Mouse (Mus musculus) cortical plate, adult 2 months (tissue): ENCODE measurements around the gene Elmod2. TPM values are rescaled to one million over a fixed set of nuclear protein-coding genes. Genes with fewer than 3 reads are reported as not detected.

Experiments
- H3K27ac ChIP-seq: fragments of 200-500 bp; 2 replicates; pipeline ENCODE4 v1.5.1; 2012; ENCODE audit warnings: low read length, control low read depth, inconsistent platforms; ENCODE audit not compliant: insufficient read depth
- H3K4me1 ChIP-seq: fragments of 200-500 bp; 2 replicates; pipeline ENCODE4 v1.6.1; 2011; ENCODE audit warnings: low read length; ENCODE audit not compliant: control insufficient read depth, insufficient read depth
- H3K4me3 ChIP-seq: fragments of 200-500 bp; 2 replicates; pipeline ENCODE4 v1.5.1; 2011; ENCODE audit warnings: mild to moderate bottlenecking, low read length, control low read depth; ENCODE audit not compliant: insufficient read depth
- CTCF ChIP-seq: fragments of 200-500 bp; IDR thresholded peaks from 2 replicates; pipeline ENCODE4 v1.5.1; 2011; ENCODE audit warnings: mild to moderate bottlenecking, control low read depth, low read length; ENCODE audit not compliant: insufficient read depth; ENCODE audit errors: extremely low read depth
- POLR2A ChIP-seq: fragments of 200-500 bp; IDR thresholded peaks from 2 replicates; pipeline ENCODE4 v1.6.1; 2011; ENCODE audit warnings: mild to moderate bottlenecking, low read length, control low read depth; ENCODE audit not compliant: insufficient read depth; ENCODE audit errors: extremely low read depth
- polyA plus RNA-seq: library from polyadenylated mRNA; depleted of rRNA; stranded (reverse); fragments of >200 nt; gene quantifications from 2 replicates; pipeline ENCODE4 v1.2.3, GENCODE M21; 2012; rRNA removed

The Elmod2 gene
- polyA plus RNA-seq, 1 experiment = 9.4 TPM

- TF ChIP-seq POLR2A (no peak), CTCF (no peak)
- H3K4me1 ChIP-seq = no peaks in the 10 kb centered on the region
- H3K27ac ChIP-seq = no peak overlapping the region
- no peak overlapping the region for H3K4me3 ChIP-seq
These were observed 46.9 kb downstream of the Elmod2 start for GRCm38 (mm10) chr8:83285391-83285790.

- no peaks in the 10 kb centered on the region for H3K4me1 ChIP-seq
- no peak overlapping the region for H3K27ac ChIP-seq
- no peak overlapping the region for H3K4me3 ChIP-seq
- TF ChIP-seq POLR2A (no peak), CTCF (no peak)
These were observed 53.9 kb downstream of the Elmod2 start for GRCm38 (mm10) chr8:83278431-83278830.

GRCm38 (mm10) chr8:83274470-83274869 lies 57.8 kb downstream of the Elmod2 start:
- Histone ChIP-seq H3K27ac (no peak overlapping the region), H3K4me3 (no peak overlapping the region), H3K4me1 (no peaks in the 10 kb centered on the region)
- TF ChIP-seq POLR2A = no peak
- TF ChIP-seq CTCF = no peak

GRCm38 (mm10) chr8:83272464-83272863 lies 59.8 kb downstream of the Elmod2 start:
- no peak for TF ChIP-seq CTCF
- TF ChIP-seq POLR2A = no peak
- H3K27ac ChIP-seq = no peak overlapping the region
- H3K4me3 ChIP-seq = no peak overlapping the region
- H3K4me1 ChIP-seq = no peaks in the 10 kb centered on the region

GRCm38 (mm10) chr8:83271172-83271571 lies 61.1 kb downstream of the Elmod2 start:
- H3K4me3 ChIP-seq = no peak overlapping the region
- no peak for TF ChIP-seq POLR2A
- no peak for TF ChIP-seq CTCF
- H3K4me1 ChIP-seq = no peaks in the 10 kb centered on the region
- no peak overlapping the region for H3K27ac ChIP-seq

Other genes with a start within 250 kb of the Elmod2 start
- 49.2 and 49.9 TPM in 2 replicates for gene Tbc1d9, start 167.1 kb downstream of the Elmod2 start, polyA plus RNA-seq
- 2.9 and 3.4 TPM in 2 replicates for gene Gm10645, start 166.3 kb downstream of the Elmod2 start, polyA plus RNA-seq
- gene Ucp1, start 42.1 kb downstream of the Elmod2 start, polyA plus RNA-seq = 0.10 and 0.26 TPM in 2 replicates
- not detected in 2 replicates for gene Mgat4d, start 16.0 kb upstream of the Elmod2 start, polyA plus RNA-seq
- 8.3 and 8.8 TPM in 2 replicates for gene Clgn, start 57.4 kb upstream of the Elmod2 start, polyA plus RNA-seq
- gene Scoc, start 125.9 kb upstream of the Elmod2 start, polyA plus RNA-seq = 233 and 248 TPM in 2 replicates
- gene Olfr370, start 203.3 kb upstream of the Elmod2 start, polyA plus RNA-seq = not detected in 2 replicates
- 324 and 325 TPM in 2 replicates for gene Ndufb7, start 234.2 kb upstream of the Elmod2 start, polyA plus RNA-seq